Mouse (Mus musculus) urinary bladder, adult 18-20 months (tissue): ENCODE data around the gene Shh.
A peak's percentile ranks its signal among the peaks of the same experiment; 100 is the strongest.

Source experiments
- DNase-seq, 2 experiments: peaks; one replicate each; pipeline ENCODE4 v3.0.0; 2022; ENCODE audit warnings: low spot score in 2 of 2, mixed read lengths in 2 of 2

Gene Shh

DNA sequence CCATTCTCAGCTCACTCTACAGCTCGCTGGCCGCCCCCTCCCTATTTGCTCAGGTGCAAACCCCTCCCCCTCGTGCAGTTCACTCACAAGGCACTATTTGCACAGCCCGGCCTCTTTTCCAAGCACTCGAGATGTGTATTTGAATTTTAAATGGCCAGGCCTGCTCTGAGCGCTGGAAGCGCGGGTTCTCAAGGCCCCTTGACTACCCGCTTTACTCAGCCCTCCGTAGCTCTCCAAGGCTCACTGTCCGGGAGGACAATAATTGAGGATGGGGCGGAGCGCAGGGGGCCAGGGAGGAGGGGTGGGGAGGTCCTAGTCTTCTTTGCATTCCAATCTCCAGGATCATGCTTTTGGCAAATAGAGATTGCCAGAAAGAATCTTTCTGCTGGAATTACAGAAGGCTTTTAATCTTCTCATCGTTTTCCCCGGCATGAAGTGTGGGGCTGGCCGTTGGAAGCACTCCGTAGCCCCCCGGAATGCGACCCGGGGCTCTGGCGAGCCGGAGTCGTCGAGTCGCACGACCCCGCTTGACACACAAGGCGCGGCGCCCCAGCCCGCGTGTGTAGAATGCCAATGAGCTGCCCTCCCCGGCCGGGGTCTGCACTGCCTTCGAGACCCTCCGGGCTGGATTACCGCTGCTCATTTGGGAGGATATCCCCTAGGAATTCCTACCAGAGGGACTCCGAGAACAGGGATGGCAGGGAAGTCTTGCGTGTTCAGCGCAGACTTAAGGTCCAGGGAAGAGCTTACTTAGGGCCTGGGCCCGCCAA is 7.4 kb downstream of the Shh start:
- DNase-seq, result no peak

DNA sequence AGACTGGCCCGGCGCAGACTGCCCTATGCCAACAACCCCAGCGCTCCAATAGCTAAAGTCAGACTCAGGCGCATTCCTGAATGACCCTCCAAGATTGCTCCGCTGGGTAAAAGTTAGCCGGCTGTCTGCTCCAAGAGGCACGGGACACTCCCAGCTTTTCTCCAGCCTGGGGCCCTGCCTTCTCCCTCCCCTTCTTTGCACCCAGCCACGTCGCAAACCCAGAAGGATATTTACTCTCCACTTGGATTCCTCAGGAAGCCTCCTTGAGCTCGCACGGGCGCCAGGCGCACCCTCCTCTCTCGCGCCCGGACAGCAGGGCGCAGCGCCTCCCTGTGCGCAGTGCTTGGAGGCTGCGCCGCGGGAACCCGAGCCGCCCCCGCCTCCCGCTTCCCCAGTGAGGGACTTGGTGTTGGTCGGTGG is 8.2 kb downstream of the Shh start:
- no peak for DNase-seq

DNA sequence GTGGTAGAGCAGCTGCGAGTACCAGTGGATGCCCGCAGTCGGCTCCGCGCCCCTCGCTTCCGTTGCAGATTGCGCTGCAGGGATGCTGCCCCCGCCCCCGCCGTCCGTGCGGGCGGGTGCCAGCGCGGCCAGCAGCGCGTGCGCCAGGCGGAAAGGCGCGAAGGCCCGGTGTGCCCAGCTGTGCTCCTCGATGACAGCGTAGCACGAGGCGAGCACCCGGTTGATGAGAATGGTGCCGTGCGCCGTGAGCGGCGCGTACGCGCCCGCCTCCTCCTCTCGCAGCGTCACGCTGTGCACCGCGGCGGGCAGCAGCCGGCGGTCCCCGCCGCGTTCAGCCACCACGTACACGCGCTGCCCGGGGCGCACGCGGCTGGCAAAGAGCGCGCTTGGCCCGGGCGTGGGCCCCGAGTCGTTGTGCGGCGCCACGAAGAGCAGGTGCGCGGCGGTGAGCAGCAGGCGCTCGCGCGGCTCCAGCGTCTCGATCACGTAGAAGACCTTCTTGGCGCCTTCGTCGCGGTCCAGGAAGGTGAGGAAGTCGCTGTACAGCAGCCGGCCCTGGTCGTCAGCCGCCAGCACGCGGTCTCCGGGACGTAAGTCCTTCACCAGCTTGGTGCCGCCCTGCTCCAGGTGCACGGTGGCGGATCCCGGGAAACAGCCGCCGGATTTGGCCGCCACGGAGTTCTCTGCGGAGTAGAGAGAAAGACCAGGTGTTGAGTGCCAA is 9.0 kb downstream of the Shh start:
- no peak for DNase-seq

DNA sequence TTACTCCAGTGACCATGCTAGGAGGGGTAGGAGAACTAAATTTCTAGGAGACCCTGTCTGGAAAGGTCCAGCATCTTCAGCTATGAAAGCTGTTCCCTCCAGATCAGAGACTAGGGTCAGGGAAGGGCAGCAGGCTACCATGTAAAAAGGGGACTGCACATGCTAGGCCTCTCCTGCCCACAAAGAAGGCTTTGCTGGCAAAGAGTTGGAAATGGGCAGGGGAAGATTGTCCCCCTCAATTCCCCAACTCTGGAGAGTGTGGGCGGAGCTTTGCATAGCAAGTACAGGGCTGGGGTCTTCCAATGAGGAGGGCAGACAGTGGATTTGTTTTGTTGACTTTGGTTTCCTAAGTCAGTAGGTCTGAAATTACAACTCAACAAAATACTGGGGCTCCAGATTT is 10.7 kb downstream of the Shh start:
- no peak for DNase-seq

DNA sequence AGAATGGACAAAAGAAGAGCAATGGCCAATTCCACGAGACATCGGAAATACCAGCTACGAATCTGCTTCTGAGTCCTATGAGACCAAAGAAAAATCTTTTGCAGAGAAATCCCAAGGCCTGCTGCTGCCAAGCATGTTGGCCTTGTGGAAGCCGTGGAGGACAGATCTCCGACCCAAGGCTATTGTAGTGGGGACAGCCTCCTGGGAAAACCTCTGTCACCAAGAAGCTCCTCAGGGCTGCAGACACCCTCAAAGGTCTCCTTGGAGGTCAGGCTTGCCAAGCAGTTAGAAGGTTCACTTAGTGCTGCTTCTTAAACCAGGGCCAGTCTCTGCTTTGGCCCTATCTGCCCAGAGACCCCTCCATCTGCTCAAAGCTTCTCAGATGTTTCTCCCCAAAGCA is 11.3 kb downstream of the Shh start:
- no peak for DNase-seq

DNA sequence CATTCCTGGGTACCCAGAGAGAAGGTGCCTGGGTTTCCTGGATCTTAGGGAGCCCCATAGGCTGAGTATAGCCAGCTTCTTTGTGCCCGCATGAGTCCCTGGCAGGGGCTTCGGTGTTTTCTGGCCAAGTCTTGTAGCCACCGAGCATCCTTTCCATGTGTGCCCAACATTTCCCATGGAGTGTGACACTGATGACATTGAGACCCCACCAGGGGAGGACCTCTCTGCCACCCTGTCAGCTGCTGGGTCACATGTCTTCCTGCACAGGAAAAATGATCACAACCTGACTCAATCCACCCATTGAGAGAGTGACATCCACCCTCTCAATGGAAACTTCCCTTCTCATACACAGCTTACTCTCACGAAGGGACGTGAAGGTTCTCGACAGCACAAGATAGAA is 12.5 kb downstream of the Shh start:
- no peak for DNase-seq

DNA sequence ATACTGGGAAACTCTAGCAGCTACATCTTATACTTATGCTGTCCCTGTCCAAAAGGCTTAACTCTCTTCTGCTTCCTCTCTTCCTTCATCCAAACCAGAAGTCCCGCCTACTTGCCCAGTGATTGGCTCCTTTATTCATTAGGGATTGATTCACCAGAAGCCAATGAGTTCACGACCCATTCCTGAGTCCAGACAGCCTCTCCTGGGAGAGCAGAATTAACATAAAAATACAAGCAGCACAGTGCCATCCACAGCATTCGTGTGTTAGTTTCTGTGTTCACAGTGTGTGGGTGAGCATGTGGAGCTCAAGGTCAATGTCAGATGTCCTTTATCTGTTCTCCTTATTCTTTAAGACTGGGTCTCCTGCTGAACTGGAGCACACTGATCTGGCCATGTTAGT is 13.5 kb downstream of the Shh start:
- no peak for DNase-seq

DNA sequence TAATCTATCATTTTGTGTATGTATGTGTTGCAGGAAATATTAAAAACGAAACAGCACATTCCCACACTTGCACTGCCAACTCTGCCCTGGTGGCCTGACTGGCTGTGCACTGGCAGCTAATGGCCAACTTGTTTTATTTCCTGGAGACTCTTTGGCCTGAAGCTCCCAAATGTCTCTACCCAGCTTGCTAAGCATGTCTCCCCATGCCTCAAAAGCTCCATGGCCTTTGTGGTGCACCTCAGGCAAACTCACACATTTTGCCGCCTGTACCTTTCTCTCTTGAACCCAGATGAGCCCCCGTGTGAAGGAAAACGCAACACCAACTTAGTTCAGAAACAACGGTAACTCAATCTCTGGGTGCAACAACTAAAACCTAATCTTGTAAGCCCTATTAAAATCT is 14.0 kb downstream of the Shh start:
- DNase-seq, result no peak

DNA sequence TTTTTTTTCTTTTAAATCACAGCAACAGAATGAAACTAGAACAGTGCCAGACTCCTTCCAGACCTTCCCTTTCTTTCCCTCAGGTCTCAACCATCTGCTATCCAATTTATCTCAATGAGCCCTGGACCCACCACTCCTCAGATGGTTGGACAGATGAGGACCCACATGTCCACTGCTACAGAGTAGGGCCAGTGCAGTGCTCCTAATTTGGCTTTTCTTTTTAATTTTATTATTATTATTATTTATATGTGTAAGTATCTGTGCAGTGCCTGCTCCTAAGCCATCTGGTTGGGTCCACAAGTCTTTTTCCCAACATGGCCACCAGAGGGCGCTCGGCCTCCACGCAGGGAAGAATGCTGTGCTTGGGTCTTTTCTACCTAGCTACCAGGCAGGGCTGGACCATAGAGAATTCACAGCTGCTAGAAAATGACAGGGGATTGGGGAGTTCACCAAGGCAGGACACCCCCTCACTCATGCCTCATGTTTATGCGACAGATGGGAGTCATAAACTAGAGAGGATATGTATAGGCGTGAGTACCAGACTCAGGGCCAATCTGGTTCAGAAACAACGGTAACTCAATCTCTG is 15.9 kb downstream of the Shh start:
- peak; percentile 60 to 63 for DNase-seq

DNA sequence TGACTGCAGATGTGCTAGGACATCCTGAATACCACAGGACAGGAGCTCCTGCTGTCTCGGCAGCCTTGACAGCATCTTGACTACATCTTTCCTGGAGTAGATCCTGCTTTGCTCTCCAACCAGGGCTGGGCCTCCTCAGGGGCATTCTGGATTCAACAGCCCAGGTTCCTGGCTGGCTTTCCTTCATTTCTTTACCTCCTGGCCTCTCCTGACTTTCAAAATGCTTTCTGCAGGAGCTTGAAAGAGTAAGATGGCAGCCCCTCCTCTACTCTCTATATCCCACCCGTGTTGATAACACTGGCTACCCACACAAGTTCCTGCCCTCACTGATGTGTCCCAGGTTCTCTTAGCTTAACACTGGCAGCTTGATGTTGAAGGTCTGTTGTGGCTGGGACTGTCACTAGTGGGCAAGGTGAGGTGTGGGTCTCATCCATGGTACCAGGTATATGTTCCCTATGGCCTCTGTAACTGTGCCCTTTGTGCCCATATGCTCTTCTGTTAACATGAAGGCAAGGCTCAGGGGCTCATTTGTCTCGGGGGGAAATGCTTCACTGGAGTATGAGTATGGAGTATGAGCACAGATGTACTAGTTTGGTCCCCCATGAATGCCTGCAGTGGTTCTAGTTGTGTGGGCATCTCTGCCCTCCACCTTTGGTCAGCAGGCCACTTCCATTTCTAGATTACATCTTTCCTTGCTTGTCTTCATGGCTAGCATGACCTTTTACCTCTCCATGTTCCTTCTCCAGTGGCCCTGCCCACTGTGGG is 16.7 kb downstream of the Shh start:
- no peak for DNase-seq

DNA sequence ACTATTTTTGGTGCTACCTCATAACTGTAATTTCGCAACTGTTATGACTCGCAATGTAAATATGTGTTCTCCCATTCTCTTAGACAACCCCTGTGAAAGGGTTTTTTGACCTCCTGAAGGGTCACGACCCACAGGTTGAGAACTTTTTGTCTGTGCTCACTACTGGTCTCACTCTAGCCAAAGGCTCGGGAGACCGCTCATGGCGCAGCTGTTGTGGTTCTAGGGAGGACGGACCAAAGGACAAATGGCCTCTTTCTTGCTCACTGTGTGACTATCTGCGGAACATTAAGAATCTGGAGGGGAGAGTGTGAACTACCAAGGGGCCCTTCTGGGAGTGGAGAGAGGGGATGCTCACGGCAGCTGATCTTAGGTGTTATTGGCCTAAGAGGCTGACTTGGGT is 41.1 kb downstream of the Shh start:
- no peak for DNase-seq

DNA sequence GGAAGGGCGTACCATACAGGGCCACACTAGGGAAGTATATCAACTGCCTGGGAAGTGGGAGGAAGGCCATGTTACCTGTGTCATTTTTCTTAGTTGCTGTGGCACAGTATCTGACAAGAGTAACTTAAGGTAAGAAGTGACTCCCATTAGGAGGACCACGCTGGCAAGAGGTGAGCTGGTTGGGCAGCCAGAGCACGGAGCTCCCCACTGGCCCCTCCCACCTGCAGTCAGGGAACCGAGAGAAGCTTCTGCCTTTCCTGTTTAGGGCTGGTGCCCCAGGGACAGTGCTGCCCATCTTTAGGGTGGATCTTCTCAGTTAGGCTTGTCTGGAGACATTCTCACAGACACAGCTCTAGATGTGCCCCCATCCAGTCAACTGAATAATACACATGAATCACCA is 43.3 kb downstream of the Shh start:
- no peak for DNase-seq

DNA sequence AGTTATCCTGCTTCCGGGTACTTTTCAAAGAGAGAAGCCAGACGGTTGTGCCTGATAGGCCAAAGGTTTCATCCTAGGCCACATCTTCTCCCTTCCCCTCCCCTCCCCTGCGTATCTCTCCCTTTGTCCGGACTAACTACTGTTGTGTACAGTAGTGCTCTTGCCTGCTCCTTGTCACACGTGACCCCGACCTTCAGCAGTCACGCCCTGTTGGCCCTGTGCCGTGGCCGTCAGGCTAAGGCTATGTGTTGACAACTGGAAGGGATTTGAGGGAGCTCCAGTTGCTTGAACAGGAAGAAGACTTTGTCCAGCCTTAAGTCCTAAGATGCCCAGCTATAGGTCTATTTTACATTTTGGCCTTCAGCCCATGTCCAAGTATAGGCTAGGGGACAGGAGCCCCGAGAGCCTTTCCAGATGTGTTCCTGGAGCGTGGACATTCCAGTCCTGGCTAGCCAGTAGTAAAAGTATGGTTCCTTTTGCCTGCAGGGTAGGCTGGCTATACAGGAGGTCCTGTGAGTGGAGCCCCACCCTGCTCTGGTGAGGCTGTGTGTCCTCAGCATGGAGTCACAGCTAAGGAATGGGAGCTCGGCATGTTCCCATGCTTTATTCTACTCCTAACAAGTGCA is 47.3 kb downstream of the Shh start:
- no peak for DNase-seq

DNA sequence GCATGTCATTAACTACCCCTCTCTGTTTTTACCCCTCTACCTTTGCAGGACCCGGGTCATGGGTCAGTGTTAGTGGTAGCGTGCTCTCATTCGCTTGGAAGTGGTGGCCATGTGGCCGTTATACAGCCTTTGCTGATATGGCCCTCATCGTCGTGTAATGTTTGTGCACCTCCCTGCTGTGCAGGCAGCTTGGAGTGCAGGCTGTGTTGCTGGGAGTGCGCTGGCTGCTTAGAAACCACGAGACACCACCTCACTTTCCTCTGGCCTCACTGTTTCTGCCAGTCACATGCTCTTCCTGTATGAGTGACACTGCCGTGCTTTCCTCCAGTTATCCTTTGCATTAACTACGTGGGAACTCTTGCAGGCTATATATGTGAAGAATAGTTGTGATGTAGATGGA is 48.3 kb downstream of the Shh start:
- DNase-seq, result no peak

DNA sequence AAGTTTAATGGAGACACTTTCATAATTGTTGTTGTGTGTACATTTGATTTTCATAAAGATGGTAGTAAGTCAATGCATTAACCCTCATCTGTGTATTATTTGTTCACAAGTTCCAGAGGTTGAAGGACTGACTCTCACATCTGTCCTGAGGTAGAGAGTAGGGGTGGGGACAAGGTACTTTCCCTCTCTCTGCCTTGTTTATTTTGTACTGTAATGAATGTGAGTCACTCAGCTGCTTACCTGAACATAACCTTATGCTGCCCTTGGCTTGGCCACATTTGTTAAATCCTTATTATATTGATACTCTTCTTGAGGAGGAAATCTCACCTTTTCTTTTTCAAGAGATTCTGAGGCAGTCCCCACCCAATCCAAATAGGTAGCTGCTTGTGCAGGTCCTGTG is 51.0 kb downstream of the Shh start:
- no peak for DNase-seq

DNA sequence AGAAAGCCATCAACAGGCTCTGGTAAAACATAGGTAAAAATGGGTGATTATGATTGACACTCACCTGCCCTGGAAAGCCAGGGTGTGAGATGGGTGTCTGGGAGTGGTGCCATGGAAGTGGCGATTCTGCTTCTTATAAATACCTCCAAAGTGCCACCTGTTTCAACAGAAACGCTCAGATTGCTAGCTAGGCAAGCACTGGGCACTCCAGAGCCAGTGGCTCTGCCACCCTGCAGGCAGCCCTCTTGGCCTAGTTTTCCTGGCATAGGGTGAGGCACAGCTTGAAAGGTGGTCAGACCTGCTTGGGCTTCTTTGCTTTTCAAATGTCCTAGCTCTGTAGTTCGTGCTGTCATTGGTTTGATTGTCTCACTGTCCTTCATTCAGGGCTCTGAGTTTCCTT is 53.0 kb downstream of the Shh start:
- DNase-seq, result no peak

DNA sequence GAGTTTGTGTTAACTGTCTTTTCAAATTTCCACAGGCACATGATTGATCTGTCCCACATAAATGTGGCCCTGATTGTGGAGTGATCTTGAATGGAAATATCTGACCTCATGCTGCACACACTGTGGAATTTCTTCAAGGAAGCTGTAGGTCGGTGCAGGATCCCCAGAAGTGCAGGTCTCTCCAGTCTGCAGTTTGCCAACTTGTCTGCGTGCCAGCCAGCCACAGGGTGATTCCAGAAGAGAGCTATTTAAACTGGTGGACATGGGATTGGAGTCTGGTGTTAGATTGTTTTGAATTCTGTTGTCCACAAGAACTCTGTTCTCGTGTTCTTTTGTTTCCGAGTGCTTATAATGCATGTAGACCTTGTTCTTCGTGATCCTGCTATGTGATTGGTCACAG is 53.5 kb downstream of the Shh start:
- no peak for DNase-seq

DNA sequence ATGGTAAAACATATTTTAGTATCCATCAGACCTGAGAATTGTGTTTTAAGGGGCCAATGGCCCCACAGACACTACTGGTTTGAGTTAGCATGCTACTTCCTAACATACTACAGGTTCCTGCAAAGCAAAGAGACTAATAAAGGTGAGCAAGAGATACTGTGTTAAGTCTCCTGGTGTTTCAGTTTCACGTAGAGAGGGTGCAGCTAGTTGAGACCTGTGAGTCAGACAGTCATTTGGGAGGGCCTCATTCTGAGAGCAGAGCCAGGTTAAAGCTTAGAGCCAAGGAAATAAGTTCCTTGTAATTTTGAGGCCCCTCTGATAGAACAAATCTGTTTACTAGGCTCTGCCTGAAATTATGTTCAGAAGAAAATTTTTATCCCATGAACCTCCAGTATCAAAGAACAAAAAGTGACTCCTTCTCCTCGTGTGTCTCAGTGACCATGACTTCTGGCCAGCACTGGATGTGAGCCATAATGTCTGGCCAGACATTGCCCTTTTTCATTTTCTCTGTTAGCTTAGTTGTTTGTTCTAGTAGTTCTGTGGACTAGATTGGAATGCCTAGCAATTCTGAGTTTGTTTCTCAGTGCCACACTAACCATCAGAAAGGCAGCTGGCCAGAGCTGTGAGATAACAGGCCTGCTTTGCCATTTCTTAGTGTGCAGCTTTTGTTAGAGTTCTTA is 54.9 kb downstream of the Shh start:
- DNase-seq, result no peak
